Mouse (Mus musculus) urinary bladder, adult 18-20 months (tissue): ENCODE data around the gene Actl7a.

Experiments
- DNase-seq, 2 experiments: peaks; one replicate each; pipeline ENCODE4 v3.0.0; 2022; ENCODE audit warnings: low spot score in 2 of 2, mixed read lengths in 2 of 2

The Actl7a gene

DNA sequence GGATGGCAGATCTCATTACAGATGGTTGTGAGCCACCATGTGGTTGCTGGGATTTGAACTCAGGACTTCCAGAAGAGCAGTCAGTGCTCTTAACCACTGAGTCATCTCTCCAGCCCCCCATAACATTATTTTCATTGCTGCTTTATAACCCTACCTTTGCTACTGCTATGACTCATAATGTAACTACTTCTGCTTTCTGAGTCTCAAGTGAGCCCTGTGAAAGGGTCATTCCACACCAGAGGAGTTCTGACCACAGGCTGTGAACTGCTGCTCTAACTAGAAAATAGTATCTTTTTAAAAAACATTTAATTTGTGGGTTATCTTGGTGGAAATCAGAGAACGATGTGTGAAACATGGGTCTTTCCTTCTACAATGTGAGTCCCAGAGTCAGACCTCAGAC lies 14.5 kb downstream of the Actl7a start:
- no peak for DNase-seq

DNA sequence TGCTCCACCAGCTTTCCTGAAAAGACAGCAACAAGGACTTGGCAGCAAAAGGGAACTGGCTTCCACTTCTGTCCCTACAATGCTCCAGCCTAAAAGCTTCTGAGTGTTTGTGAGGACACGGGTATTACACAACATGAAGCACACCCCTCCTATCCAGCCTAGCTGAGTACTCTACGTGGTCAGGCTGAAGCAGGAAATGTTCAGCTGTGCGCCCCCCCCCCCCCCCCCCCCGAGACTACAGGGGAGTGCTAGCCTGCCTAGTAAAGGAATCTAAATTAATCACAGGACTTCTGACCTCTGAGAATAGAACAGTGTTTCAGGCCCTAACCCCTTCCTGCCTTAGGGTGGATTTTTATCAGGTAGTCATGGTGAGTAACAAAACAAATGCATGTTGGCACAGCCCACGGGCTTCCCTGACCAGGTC lies 24.7 kb downstream of the Actl7a start:
- no peak for DNase-seq

DNA sequence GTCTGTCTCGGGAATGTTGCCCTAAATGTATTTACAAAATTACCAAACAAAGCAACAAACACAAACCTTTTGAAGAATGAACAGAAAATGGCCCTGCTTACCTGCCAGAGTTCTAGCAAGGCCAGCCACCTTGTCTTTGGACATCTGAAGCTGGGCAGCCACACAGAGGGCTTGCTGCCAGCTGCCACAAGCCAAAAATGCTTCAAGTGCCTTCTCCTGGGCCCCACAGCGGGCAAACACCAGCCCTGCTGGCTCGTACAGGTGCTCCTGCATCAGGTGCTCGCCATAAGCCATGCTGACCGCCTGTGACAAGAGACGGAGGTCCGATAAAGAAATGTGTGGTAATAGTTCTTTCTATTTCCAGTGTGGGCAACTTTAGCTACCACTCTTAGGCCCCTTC lies 25.7 kb downstream of the Actl7a start:
- no peak for DNase-seq

DNA sequence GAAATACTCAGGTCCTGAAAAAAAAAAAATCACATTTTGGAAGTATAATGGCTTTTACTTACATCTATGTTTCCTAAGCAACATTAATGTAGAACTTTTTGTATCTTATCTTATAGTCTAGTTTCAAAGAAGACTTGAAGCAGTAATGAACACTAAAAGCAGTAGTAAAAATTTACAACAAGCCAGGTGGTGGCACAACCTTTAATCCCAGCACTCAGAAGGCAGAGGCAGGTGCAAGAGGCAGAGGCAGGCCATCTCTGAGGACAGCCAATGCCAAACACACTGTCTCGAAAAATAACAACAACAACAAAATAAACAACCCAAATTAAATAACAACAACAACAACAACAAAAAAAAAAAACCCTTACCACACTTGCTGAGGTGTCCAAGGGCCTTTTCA lies 27.9 kb downstream of the Actl7a start:
- no peak for DNase-seq

DNA sequence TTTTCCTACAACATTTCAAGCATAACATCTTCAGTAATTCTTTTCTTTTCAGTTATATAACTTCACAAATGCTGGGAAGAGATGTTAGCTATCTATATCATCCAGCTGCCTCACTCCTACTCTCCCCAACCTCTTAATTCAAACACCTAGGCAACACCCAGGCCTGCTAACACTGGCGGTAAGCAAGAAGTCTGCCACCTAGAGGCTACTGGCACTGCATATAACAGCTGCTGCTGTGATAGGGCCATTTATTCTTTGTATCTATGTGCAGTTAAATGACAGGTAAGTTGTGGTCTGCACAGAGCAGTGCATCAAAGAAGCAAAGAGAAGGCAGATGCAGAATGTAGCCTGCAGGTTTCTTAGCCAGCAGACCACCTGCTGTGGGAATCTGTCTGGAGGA lies 48.2 kb downstream of the Actl7a start:
- DNase-seq = no peak
